Mouse (Mus musculus): ENCODE measurements around the gene Sall4. TPM values are rescaled to one million over a fixed set of nuclear protein-coding genes. Genes with fewer than 3 reads are reported as not detected.

Sall4 gene
- polyA plus RNA-seq, 1 experiment from 2014 or later, result 1.9 TPM

DNA sequence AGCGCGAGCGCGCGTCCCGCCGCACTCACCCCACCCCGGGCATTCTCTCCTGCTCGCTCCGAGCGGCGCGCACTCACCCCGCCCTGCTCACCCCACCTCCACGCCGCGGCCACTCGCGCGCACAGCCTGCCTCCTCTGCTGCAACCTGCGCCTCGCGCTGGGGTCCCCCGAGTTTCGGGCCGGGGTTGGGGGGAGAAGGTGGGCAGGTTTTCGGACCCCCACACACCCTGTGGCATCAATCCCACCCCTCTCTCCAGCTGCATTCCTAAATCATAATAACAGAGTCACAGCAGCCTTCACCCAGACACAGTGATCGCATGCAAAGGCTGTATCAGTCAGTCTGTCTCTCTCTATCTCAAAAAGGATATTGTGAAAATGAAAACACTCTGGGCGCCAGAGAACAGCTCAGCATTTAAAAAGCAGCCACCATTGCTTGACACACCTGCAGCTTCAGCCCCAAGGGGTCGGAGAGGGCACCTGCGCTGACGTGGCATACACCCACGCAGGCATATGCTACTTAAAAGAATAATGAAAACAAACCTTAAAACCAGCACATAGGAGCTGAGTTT lies 25.6 kb downstream of the Sall4 start, which contains the start of gene Atp9a:
Gene Atp9a (minus strand): TSS at position 351 of the 569 bp plus-strand sequence.
- Histone ChIP-seq H3K4me1 (replicated peaks) (peaks cover 5% of the 10 kb centered on the region; the same call in 1 of the 2 replicates), H3K27ac (peak within 1 kb of the TSS; percentile 81), H3K9ac (peak within 1 kb of the TSS; percentile 67), H3K9me3 (no peaks in the 10 kb centered on the region), H3K27me3 (replicated peaks) (no peaks in the 10 kb centered on the region), H3K4me2 (replicated peaks) (peak within 1 kb of the TSS; percentile 92), H3K4me3 (replicated peaks) (peak within 1 kb of the TSS; percentile 92), H3K36me3 (no peaks in the 10 kb centered on the region)
- peak; percentile 69 for ATAC-seq
- 8% methylated on average over 19 of the region's 33 CpGs for WGBS

DNA sequence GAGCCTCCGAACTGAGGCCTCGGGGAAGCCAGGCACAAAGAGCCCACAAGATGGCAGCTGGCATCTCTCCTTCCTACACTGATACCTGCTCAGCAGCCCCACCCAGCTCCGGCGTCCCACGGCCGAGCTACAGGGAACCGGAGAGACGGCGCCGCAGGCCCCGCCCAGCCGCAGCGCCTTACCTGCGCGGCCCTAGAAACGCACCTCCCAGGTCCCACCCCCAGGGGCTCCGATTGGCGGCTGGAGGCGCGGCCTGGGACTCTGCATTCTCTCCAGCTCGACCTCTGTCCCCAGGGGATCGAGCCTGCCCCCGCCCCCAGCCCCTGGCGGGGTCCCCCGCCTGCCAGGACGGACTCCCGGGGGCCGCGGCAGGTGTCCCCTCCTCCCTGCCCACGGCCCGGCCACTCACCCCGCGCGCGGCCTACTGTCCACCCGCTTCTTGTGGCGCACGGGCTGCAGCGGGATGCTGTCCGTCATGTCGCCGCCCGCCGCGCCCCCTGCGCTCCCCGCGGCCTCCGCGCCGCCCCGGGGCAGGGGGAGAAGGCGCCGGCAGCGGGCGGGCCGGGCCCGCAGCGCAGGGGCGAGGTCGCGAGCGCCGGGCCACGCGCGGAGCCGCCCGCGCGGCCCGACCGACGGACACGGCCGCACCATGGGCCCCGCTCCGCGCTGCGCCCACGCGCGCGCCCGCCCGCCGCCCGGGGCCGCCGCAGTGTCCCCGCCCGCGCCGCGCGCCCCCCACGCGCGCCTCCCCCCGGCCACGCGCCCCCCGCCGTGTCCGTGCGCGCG lies 26.3 kb downstream of the Sall4 start:
- Histone ChIP-seq H3K9me3 (no peaks in the 10 kb centered on the region), H3K36me3 (no peaks in the 10 kb centered on the region), H3K4me3 (replicated peaks) (peak overlapping the region; percentile 92), H3K4me1 (replicated peaks) (peaks cover 5% of the 10 kb centered on the region; the same call in 1 of the 2 replicates), H3K4me2 (replicated peaks) (peak overlapping the region; percentile 92), H3K27ac (peak overlapping the region; percentile 81), H3K9ac (peak overlapping the region; percentile 67), H3K27me3 (replicated peaks) (no peaks in the 10 kb centered on the region)
- peak; percentile 96 for ATAC-seq
- under 1% methylated on average over 68 of the region's 108 CpGs for WGBS

DNA sequence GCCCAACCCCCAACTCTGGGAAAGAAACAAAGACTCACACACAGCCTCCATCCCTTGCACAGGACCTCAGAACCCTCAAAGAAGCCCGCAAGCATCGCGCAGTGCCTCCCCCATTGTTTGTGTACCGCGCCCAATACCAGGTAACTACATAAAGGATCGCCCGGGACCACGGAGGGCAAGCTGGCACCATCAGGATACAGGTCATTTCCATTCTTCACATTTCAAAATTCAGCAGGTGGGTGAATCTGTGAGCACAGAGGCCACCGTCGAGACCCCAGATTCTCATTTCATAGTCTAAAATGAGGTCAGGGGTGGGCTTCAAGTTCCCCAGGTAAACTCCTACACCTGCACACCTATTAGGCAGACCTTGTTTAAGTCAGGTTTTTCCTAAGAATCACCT lies 27.2 kb downstream of the Sall4 start:
- Histone ChIP-seq H3K27me3 (replicated peaks) (no peaks in the 10 kb centered on the region), H3K4me3 (replicated peaks) (peak overlapping the region; percentile 92; the same call in 1 of the 2 replicates), H3K9ac (no peak overlapping the region), H3K4me1 (replicated peaks) (peaks cover 5% of the 10 kb centered on the region; the same call in 1 of the 2 replicates), H3K9me3 (no peaks in the 10 kb centered on the region), H3K36me3 (no peaks in the 10 kb centered on the region), H3K27ac (peak overlapping the region; percentile 81; the same call in 1 of the 2 replicates), H3K4me2 (replicated peaks) (peak overlapping the region; percentile 92)
- ATAC-seq, result no peak
- 86% methylated on average over 10 of the region's 10 CpGs for WGBS

DNA sequence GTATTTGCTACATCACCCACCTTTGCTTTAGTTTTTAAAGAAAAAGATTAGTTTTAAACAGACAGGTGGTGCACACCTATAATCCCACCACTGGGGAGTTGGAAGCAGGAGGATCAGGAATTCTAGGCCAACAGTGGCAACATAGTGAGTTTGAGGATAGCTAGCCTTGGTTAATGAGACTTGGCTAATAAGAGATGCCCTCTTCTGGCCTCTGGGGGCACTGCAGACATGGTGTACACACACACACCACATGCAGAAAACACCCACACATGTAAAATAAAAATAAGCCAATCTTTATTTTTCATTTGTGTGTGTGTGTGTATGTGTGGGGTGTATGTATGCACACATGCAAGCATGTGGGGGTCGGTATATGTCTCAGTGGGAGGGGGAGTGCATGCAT lies 28.9 kb downstream of the Sall4 start:
- Histone ChIP-seq H3K4me1 (replicated peaks) (peaks cover 10% of the 10 kb centered on the region; the same call in 1 of the 2 replicates), H3K27ac (no peak overlapping the region), H3K4me3 (replicated peaks) (no peak overlapping the region), H3K36me3 (no peaks in the 10 kb centered on the region), H3K9me3 (no peaks in the 10 kb centered on the region), H3K4me2 (replicated peaks) (no peak overlapping the region), H3K27me3 (replicated peaks) (no peaks in the 10 kb centered on the region), H3K9ac (no peak overlapping the region)
- WGBS, result 96% methylated on average over 1 of the region's 1 CpGs
- no peak for ATAC-seq

DNA sequence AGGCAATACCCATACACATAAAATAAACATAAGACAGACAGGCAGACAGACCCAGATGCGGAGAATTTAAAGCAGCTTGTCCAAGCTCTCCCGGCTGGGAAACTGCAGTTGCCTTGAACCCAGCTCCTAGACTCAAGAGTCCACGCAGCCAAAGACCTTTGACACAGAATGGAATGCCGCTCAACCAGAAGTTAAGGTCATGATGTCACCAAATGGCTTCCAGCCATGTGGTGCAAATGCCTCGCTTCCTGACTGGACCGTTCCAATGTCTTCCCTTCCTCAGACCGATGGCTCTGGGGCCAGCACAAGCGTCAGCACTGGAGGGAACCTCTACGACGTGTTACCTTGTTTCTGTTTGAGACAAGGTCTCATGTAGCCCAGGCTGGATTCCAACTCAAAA lies 29.9 kb downstream of the Sall4 start:
- Histone ChIP-seq H3K36me3 (no peaks in the 10 kb centered on the region), H3K27me3 (replicated peaks) (no peaks in the 10 kb centered on the region), H3K4me3 (replicated peaks) (no peak overlapping the region), H3K4me2 (replicated peaks) (no peak overlapping the region), H3K4me1 (replicated peaks) (peaks cover 13% of the 10 kb centered on the region; the same call in 1 of the 2 replicates), H3K27ac (no peak overlapping the region), H3K9ac (no peak overlapping the region), H3K9me3 (no peaks in the 10 kb centered on the region)
- no peak for ATAC-seq
- WGBS, result 85% methylated on average over 10 of the region's 10 CpGs

DNA sequence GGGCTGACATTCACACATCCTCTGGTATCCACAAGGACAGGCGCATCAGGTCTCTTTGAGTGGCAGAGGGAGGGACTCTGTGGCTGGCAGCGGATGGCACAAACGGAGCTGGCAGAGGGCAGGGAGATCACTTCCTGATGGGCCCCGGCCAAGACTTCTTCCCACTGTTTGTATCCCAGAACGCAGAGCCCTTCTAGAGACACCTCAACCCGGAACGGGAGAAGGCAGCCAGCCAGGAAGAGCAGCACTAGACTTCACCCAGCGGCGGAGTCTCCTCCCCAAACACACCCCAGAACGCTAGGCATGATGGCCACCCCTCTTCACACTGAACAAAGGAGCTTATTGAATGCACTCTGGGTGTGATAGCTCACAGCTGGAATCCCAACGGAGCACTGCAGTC lies 33.7 kb downstream of the Sall4 start:
- Histone ChIP-seq H3K4me2 (replicated peaks) (0 out of 2 replicates have a peak overlapping the region, but pooled peaks have one; percentile 12), H3K4me3 (replicated peaks) (no peak overlapping the region), H3K27me3 (replicated peaks) (no peaks in the 10 kb centered on the region), H3K9me3 (no peaks in the 10 kb centered on the region), H3K4me1 (replicated peaks) (peaks cover 9% of the 10 kb centered on the region; the same call in 1 of the 2 replicates), H3K36me3 (no peaks in the 10 kb centered on the region), H3K27ac (no peak overlapping the region), H3K9ac (no peak overlapping the region)
- peak; percentile 69 for ATAC-seq
- WGBS, result 42% methylated on average over 11 of the region's 11 CpGs

DNA sequence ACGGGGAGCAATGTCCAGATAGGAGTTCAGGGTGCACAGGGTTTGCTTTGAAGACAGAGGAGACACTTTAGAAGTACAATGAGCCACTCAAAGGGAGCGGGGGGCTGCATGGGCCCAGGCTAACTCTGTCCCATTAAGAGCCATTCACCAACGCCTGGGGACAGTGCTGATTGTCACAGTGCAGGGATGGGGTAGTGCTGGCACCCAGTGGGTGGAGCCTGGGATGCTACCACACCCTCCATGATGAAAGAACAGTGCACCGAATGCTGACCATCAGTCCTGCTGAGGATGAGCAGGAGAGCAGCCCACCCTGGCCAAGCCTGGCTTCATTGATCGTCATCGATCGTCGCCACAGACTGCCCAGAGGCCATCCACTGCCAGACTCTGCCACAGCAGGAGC lies 36.5 kb downstream of the Sall4 start:
- Histone ChIP-seq H3K27ac (no peak overlapping the region), H3K9ac (no peak overlapping the region), H3K27me3 (replicated peaks) (no peaks in the 10 kb centered on the region), H3K4me3 (replicated peaks) (no peak overlapping the region), H3K9me3 (no peaks in the 10 kb centered on the region), H3K4me2 (replicated peaks) (no peak overlapping the region), H3K4me1 (replicated peaks) (peaks cover 13% of the 10 kb centered on the region), H3K36me3 (no peaks in the 10 kb centered on the region)
- WGBS, result 85% methylated on average over 8 of the region's 8 CpGs
- ATAC-seq, result no peak

DNA sequence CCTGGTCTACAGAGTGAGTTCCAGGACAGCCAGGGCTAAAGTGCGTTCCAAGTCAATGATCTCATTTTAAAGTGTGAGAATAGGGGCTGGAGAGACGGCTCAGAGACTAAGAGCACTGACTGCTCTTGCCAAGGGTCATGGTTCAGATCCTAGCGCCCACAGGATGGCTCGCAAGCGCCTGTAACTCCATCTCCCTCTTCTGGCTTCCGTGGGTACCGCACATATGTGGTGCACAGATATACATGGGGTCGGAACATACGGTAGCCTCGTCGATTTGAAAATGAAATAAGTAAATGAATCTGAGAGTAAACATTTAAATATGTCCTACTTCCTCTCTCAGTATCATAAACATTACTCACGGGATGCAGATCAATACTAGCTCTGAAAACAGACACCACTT lies 38.0 kb downstream of the Sall4 start:
- H3K36me3 ChIP-seq, result no peaks in the 10 kb centered on the region
- 80% methylated on average over 12 of the region's 12 CpGs for WGBS
- H3K9me3 ChIP-seq, result no peaks in the 10 kb centered on the region
- no peak overlapping the region for H3K4me3 ChIP-seq (replicated peaks)
- H3K9ac ChIP-seq, result no peak overlapping the region
- no peaks in the 10 kb centered on the region for H3K27me3 ChIP-seq (replicated peaks)
- no peak overlapping the region for H3K4me2 ChIP-seq (replicated peaks)
- ATAC-seq, result no peak
- H3K27ac ChIP-seq, result no peak overlapping the region
- H3K4me1 ChIP-seq (replicated peaks), result peaks cover 19% of the 10 kb centered on the region

DNA sequence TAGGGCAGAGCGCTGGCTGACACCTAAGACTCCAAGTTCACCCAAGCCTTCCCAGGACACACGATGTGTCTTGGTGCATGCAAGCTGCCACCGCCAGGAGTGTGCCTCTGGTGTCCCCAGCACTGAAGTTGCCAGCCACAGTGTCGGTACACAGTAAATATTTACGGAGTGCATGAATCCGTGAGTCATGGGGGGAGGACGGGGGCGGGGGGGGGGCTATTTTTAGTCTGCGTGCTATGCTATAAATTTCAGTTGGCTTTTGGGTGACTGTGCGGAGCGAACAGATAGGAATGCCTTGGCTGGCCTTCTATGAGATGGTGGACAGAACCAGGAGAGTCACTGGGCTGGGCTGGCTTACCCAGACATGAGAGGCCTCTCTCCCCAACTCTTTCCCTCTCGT lies 39.7 kb downstream of the Sall4 start:
- Histone ChIP-seq H3K9me3 (no peaks in the 10 kb centered on the region), H3K27me3 (replicated peaks) (no peaks in the 10 kb centered on the region), H3K4me3 (replicated peaks) (no peak overlapping the region), H3K4me1 (replicated peaks) (peaks cover 11% of the 10 kb centered on the region), H3K9ac (no peak overlapping the region), H3K4me2 (replicated peaks) (no peak overlapping the region), H3K36me3 (no peaks in the 10 kb centered on the region), H3K27ac (no peak overlapping the region)
- WGBS, result 53% methylated on average over 12 of the region's 12 CpGs
- no peak for ATAC-seq

DNA sequence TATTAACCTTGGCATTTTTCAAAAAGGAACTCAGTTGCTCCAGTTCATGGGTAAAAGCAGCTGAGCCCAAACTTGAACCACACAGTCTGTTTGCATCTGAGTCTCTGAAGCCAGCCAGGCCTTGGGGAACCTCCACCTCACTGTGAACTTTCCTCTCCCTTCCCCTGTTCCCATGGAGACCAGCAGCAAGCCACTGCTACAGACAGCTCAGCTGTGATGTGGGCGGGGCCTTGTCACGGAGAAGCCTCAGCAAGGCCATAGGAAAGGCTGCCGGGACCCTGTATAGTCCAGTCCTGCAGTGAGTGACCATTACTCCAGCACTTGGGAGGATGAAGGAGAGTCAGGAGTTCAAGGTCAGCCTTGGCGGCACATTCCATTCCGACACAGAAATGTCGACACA lies 41.7 kb downstream of the Sall4 start:
- Histone ChIP-seq H3K4me2 (replicated peaks) (no peak overlapping the region; the same call in 1 of the 2 replicates), H3K9me3 (no peaks in the 10 kb centered on the region), H3K4me1 (replicated peaks) (peaks cover 11% of the 10 kb centered on the region), H3K36me3 (no peaks in the 10 kb centered on the region), H3K4me3 (replicated peaks) (no peak overlapping the region), H3K27me3 (replicated peaks) (no peaks in the 10 kb centered on the region), H3K27ac (no peak overlapping the region), H3K9ac (no peak overlapping the region)
- peak; percentile 75 for ATAC-seq
- 40% methylated on average over 6 of the region's 6 CpGs for WGBS

DNA sequence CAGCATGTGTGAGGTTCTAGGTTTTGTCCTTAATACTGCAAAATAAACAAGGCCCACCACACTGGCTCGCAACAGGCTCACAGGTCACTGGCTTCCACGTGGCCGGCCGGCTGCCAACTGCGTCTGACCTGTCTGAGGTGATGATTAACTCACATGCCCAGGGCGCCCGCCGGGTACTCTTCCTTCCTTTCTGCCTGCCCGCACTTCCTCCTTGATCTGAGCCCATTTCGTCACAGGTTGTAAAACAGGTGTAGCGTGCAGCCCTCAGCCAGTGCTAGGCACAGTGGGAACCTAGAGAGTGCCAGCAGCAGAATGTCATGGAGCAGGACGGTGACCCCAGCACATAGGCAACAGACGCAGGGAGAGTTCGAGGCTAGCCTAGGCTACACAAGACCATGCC lies 46.4 kb downstream of the Sall4 start:
- Histone ChIP-seq H3K36me3 (no peaks in the 10 kb centered on the region), H3K4me3 (replicated peaks) (no peak overlapping the region), H3K4me1 (replicated peaks) (peaks cover 11% of the 10 kb centered on the region), H3K27ac (0 out of 2 replicates have a peak overlapping the region, but pooled peaks have one; percentile 19), H3K4me2 (replicated peaks) (no peak overlapping the region), H3K27me3 (replicated peaks) (no peaks in the 10 kb centered on the region), H3K9me3 (no peaks in the 10 kb centered on the region), H3K9ac (no peak overlapping the region)
- 69% methylated on average over 14 of the region's 14 CpGs for WGBS
- peak; percentile 92 for ATAC-seq

DNA sequence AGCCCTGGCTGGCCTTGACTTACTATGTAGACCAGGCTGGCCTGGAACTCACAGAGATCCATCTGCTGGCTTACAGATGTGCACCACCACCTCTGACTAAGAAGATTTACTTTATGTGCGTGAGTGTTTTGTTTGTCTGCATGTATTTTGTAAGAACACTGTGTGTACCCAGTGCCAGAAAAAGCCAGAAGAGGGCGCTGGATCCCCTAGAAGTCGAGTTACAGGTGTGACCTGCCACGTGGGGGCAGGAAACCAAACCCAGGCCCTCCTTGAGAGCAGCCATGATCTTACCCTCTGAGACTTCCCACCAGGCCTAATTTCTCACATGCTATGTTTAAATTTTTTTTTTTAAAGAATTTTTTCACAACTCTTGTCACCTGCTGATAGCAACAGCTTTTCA lies 48.0 kb downstream of the Sall4 start:
- no peak overlapping the region for H3K4me2 ChIP-seq (replicated peaks)
- H3K36me3 ChIP-seq, result no peaks in the 10 kb centered on the region
- WGBS, result 70% methylated on average over 4 of the region's 4 CpGs
- ATAC-seq, result no peak
- 0 out of 2 replicates have a peak, but pooled peaks cover 5% of the 10 kb centered on the region for H3K4me1 ChIP-seq (replicated peaks)
- no peak overlapping the region for H3K27ac ChIP-seq
- no peaks in the 10 kb centered on the region for H3K27me3 ChIP-seq (replicated peaks)
- no peak overlapping the region for H3K4me3 ChIP-seq (replicated peaks)
- no peak overlapping the region for H3K9ac ChIP-seq
- no peaks in the 10 kb centered on the region for H3K9me3 ChIP-seq

All from intestine, embryonic 15.5 days (tissue).